Mouse (Mus musculus) NIH3T3 (cell line): Measurements from ENCODE around the gene Tas1r2.
A peak's percentile ranks its signal among the peaks of the same experiment; 100 is the strongest.

Experiments
- DNase-seq: peaks from one replicate; pipeline ENCODE4 v3.0.0-alpha.2; 2012; ENCODE audit warnings: low read depth

The Tas1r2 gene

GRCm38 (mm10) chr4:139638356-139638755, 15.0 kb upstream of the Tas1r2 start:
- no peak for DNase-seq

GRCm38 (mm10) chr4:139639801-139640200, 13.5 kb upstream of the Tas1r2 start:
- no peak for DNase-seq

- DNase-seq, result no peak
Measured at GRCm38 (mm10) chr4:139640333-139640732, 13.0 kb upstream of the Tas1r2 start.

GRCm38 (mm10) chr4:139640775-139641174, 12.6 kb upstream of the Tas1r2 start:
- DNase-seq, result no peak

- no peak for DNase-seq
Measured at GRCm38 (mm10) chr4:139641829-139642425, 11.4 kb upstream of the Tas1r2 start.

- DNase-seq, result peak; percentile 83
Measured at GRCm38 (mm10) chr4:139643972-139644371, 9.4 kb upstream of the Tas1r2 start.

DNA sequence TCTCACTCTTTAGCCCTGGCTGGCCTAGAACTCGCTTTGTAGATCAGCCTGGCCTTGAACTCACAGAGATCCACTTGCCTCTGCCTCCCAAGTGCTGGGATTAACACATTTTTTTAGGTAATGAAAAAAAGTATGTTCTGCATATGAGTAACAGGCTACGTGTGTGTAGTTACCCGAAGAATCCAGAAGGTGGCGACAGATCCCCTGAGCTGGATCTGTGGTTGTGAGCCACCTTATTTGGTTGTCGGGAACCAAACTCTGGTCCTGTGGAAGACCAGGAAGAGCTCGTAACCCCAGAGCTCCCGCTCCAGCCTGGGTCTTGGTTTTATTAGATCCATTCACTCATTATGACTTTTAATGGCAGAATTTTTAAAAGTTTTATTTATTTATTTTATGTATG, 6.4 kb upstream of the Tas1r2 start:
- DNase-seq, result no peak

GRCm38 (mm10) chr4:139650086-139650743, 3.1 kb upstream of the Tas1r2 start:
- no peak for DNase-seq

DNA sequence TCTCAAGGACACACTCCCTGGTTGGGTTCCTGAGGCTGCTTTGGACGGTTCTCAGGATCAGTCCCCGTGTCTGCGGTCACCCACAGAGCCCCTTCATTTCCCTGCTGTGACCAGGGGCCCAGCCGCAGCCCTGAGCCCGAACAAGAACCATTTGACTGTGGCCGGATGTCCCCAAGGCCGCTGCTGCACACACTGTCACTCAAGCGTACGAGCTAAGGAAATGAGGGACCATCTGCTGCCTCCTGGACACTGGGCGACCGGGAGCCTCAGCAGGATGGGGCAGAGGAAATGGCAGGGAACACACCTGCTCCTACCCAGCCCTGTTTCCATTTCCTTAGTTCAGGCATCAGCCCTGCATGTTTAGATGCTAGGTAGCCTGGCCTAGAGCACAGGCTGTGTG, 2.4 kb upstream of the Tas1r2 start:
- DNase-seq, result no peak

DNA sequence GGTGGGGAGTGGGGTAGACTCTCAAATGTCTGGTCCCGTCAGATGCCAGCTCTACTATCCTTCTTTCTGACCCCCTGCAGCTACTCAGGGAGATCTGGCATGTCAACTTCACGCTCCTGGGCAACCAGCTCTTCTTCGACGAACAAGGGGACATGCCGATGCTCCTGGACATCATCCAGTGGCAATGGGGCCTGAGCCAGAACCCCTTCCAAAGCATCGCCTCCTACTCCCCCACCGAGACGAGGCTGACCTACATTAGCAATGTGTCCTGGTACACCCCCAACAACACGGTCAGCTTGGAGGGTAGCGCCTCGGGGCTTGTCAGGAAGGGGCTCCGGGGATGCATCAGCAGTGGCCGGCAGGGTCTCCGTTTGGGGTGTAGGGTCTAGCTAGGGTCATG, 8.6 kb downstream of the Tas1r2 start:
- DNase-seq, result no peak

- DNase-seq, result no peak
Measured at GRCm38 (mm10) chr4:139667632-139668031, 14.3 kb downstream of the Tas1r2 start.

DNA sequence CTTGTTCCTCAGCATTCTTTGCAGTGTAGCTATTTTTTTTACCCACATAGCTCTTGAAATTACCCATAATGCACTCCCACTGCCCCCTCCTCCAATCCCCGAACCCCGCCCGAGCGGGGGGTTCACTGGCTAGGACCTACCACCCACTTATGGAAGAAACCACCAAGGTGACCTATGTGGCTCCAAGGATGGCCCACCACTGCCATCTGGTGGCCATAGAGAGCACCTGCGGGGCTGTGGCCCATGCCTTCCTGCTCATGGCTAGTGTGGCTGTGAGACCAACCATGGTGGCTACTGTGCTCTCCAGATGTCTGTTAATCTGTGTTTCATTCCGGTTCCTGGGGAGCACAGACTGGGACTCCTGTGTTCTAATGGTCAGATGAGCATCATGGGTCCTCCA, 16.5 kb downstream of the Tas1r2 start:
- peak; percentile 81 for DNase-seq

- DNase-seq, result no peak
Measured at GRCm38 (mm10) chr4:139675696-139676095, 22.4 kb downstream of the Tas1r2 start.

DNA sequence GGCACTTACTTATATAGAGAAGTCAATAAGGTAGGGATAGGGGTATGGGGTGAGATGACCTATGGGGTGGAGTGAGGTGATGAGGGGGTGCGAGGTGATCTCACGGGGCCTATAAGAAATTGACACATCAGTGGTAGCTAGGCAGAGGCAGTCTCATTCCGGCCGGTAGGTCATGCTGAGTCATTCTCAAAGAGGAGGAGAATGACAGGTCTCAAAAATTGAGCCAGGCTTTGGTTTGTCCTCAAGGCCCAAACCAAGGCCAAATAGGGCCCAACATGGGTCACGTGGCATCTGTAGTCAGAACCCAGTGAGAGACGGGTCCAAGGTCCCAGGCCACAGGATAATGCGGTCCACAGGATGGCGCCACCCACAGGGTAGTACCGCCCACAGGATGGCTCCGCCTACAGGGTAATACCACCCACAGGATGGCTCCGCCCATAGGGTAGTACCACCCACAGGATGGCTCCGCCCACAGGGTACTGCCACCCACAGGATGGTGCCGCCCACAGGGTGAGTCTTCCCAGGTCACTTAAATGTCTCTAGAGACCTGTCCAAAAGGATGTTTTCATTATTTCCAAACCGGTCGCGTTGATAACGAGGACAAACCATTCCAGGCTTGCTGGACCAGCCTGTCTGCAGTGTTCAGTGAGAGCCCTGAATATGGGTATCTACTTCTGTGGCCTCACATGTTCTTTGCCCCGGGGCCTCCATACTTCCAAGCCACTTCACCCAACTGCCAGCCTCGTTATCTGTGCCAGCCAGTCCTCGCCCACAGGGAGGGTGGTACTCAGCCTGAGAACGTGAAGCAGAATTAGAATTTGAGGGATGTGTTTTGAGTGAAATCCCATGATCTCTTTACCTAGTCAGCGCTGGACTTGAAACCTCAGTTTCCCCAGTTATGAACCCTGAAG, 30.6 kb downstream of the Tas1r2 start:
- DNase-seq, result no peak

- peak; percentile 61 for DNase-seq
Measured at GRCm38 (mm10) chr4:139684639-139685017, 31.3 kb downstream of the Tas1r2 start.

- DNase-seq, result no peak
Measured at GRCm38 (mm10) chr4:139688058-139688457, 34.7 kb downstream of the Tas1r2 start.

DNA sequence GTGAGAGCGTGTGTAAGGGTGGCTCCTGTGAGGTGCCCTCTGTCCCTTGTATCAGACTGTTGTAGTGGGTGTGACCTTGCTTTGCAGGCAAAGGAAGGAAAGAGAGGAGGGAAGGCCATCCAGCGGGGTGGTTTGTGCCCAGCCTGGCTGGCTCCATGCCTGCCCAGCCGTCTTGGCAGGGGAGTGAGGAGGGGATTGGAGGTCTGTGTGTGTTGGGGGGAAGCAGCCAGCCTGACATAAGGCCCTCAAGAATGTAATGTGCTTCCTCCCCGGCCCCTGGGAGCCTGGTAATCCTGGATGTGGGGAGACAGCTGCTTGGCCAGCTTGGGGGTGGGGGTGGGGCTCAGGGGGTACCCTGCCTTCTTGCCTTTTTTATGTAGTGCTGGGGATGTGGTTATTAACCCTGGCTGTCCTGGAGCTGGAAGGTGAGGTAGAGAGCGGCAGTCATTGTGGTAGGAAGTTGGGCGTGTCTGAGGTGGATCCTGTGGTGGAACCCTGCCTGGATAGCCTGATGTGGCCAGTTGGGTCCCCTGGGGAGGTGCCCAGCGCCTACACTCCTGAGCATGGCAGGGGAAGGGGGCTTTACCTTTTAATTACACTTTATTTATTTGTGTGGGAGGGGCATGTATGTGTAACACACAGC, 36.4 kb downstream of the Tas1r2 start:
- DNase-seq, result no peak

DNA sequence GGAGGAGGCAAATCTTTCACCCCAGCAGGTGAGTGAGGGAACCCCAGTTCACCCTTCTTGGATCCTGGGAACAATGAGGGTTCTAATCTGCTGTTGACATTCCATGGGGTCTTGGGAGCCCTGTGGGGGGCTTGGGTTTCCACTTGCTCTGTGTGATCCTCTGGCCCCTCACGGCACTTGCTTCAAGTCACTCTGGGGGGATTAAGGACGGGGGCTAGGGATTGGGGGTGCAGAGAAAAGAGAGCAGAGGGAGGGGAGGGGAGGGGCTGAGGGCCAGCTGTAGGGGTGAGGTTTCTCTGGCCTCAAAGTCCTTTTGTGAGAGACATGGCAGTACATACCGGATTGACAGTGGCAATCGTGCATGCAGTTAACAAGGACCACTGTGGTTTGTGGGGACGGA, 40.0 kb downstream of the Tas1r2 start:
- DNase-seq, result no peak

DNA sequence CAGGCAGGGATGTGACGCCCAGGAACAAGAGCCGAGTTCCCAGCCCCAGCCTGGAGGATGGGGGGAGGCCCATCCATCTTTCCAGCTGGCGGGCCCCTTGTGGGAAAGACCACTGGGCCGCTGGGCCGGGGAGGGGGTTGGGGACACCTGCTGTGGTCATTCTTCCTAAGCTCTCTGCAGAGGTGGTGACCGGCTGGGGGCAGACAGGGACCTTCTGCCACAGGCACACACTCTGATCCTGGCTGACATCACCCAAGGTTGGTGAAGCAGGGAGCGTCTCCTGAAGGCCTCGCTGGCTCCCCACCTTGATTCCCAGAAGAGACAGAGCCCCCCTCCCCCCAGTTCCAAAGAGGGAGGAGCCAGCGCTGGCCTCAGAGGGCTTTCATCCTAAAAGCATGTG, 44.4 kb downstream of the Tas1r2 start:
- no peak for DNase-seq

- DNase-seq, result no peak
Measured at GRCm38 (mm10) chr4:139698602-139699001, 45.3 kb downstream of the Tas1r2 start.

DNA sequence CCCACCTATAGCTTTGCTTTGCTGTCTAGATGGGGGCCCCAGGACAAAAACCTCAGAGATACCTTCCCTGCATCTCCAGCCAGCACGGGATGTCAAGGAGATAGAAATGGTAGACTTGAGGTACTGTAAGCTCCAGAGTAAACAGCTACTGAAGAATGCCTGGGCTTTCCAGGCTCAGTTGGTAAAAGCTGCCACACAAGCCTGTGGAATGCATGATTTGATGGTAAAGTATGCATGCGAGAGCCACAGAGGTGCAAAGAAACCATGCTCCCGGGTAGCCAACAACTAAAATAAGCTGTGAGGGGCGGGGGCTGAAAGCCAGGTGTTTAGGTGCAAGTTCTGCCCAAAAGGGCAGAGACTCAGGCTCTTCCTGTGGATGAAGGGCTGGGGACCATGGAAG, 49.6 kb downstream of the Tas1r2 start:
- no peak for DNase-seq

GRCm38 (mm10) chr4:139703468-139703867, 50.1 kb downstream of the Tas1r2 start:
- peak; percentile 5 for DNase-seq

DNA sequence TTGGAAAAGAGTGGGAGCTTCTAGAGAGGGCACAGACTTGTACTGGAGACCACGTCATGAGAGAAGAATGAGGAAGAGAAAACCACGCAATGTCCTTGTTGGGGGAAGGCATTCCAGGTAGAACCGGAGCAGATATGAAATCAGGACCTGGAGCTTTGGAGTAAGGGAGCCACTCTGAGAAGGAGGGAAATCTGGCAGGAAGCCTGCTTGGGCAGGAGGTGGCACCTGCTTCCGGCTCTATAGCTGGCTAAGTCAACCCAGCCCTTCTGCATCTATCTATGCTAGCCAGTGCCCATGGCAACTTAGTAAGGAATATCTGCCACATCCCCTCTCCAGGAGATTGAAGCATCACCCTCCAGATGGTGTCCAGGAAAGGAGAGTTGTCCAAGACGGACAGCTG, 52.6 kb downstream of the Tas1r2 start:
- no peak for DNase-seq
